Mouse (Mus musculus) limb, embryonic 10.5 days (tissue): ENCODE measurements around the gene Nkain2. TPM values are rescaled to one million over a fixed set of nuclear protein-coding genes. Genes with fewer than 3 reads are reported as not detected.

Experiments
- DNase-seq: peaks from one replicate; pipeline ENCODE4 v3.0.0-alpha.2; 2017; ENCODE audit warnings: low spot score
- H3K27ac ChIP-seq: fragments of 300-500 bp; sonication (generic); 2 replicates; pipeline ENCODE4 v1.5.1; 2016; ENCODE audit warnings: mild to moderate bottlenecking
- H3K27me3 ChIP-seq: fragments of 300-500 bp; sonication (generic); 2 replicates; pipeline ENCODE4 v1.6.1; 2016; ENCODE audit warnings: low read depth, mild to moderate bottlenecking; ENCODE audit not compliant: poor library complexity, severe bottlenecking
- H3K36me3 ChIP-seq: fragments of 300-500 bp; sonication (generic); 2 replicates; pipeline ENCODE4 v1.6.1; 2016; ENCODE audit warnings: mild to moderate bottlenecking, moderate library complexity
- H3K4me1 ChIP-seq: fragments of 300-500 bp; sonication (generic); 2 replicates; pipeline ENCODE4 v1.6.1; 2016
- H3K4me3 ChIP-seq: fragments of 300-500 bp; sonication (generic); 2 replicates; pipeline ENCODE4 v1.5.1; 2016; ENCODE audit warnings: mild to moderate bottlenecking, moderate library complexity
- H3K9me3 ChIP-seq: fragments of 300-500 bp; sonication (generic); replicated peaks from 2 replicates; pipeline ENCODE4 v1.6.1; 2016; ENCODE audit warnings: mild to moderate bottlenecking
- WGBS: fragments of 180-500 bp; shearing (Covaris S2); methylation state at CpG from one replicate; pipeline ENCODE4 v1.1.7; 2016; 5-methylcytosine and 5-hydroxymethylcytosine counted together
- polyA plus RNA-seq: library from polyadenylated mRNA; unstranded; fragments of >200 nt; fragmentation: Nextera tagmentation; extraction: Ambion mirVana; gene quantifications from 2 replicates; pipeline ENCODE4 v1.2.1, GENCODE M21; 2016

Nkain2 gene
- polyA plus RNA-seq, result 0.18 TPM in 1 of 2 replicates, not detected in the other

GRCm38 (mm10) chr10:32889652-32890506 lies at the start of gene Nkain2:
Nkain2 (minus strand) TSS chr10:32890462.
- DNase-seq, result peak; percentile 75
- peaks cover 10% of the 10 kb centered on the region; the same call in 1 of the 2 replicates for H3K4me1 ChIP-seq
- no peaks in the 10 kb centered on the region for H3K9me3 ChIP-seq
- peak within 1 kb of the TSS; percentile 76 for H3K4me3 ChIP-seq
- H3K36me3 ChIP-seq, result no peaks in the 10 kb centered on the region
- WGBS, result under 1% methylated on average over 78 of the region's 81 CpGs
- H3K27me3 ChIP-seq, result peaks cover 29% of the 10 kb centered on the region
- H3K27ac ChIP-seq, result peak within 1 kb of the TSS; percentile 76

- no peak for DNase-seq
- no peaks in the 10 kb centered on the region for H3K27me3 ChIP-seq
- 92% methylated on average over 3 of the region's 3 CpGs for WGBS
- H3K9me3 ChIP-seq, result no peaks in the 10 kb centered on the region
- no peak overlapping the region for H3K27ac ChIP-seq
- no peaks in the 10 kb centered on the region for H3K36me3 ChIP-seq
- no peaks in the 10 kb centered on the region for H3K4me1 ChIP-seq
- H3K4me3 ChIP-seq, result no peak overlapping the region
These were observed 49.6 kb upstream of the Nkain2 start for GRCm38 (mm10) chr10:32939853-32940252.

- H3K27ac ChIP-seq, result no peak overlapping the region
- peaks cover 5% of the 10 kb centered on the region; the same call in 1 of the 2 replicates for H3K4me1 ChIP-seq
- H3K27me3 ChIP-seq, result peaks cover 5% of the 10 kb centered on the region
- no peaks in the 10 kb centered on the region for H3K36me3 ChIP-seq
- DNase-seq, result no peak
- H3K9me3 ChIP-seq, result no peaks in the 10 kb centered on the region
- H3K4me3 ChIP-seq, result no peak overlapping the region
These were observed 4.8 kb upstream of the Nkain2 start for GRCm38 (mm10) chr10:32895093-32895492.

GRCm38 (mm10) chr10:32890507-32891131 lies 357 bp upstream of the Nkain2 start:
- H3K4me3 ChIP-seq, result peak overlapping the region; percentile 76
- H3K9me3 ChIP-seq, result no peaks in the 10 kb centered on the region
- no peaks in the 10 kb centered on the region for H3K36me3 ChIP-seq
- 5% methylated on average over 13 of the region's 13 CpGs for WGBS
- peak; percentile 50 for DNase-seq
- H3K27me3 ChIP-seq, result peaks cover 29% of the 10 kb centered on the region
- H3K27ac ChIP-seq, result no peak overlapping the region
- H3K4me1 ChIP-seq, result peaks cover 10% of the 10 kb centered on the region; the same call in 1 of the 2 replicates

- no peak for DNase-seq
- no peaks in the 10 kb centered on the region for H3K4me1 ChIP-seq
- H3K9me3 ChIP-seq, result no peaks in the 10 kb centered on the region
- no peak overlapping the region for H3K27ac ChIP-seq
- no peak overlapping the region for H3K4me3 ChIP-seq
- WGBS, result 85% methylated on average over 6 of the region's 6 CpGs
- no peaks in the 10 kb centered on the region for H3K36me3 ChIP-seq
- H3K27me3 ChIP-seq, result no peaks in the 10 kb centered on the region
These were observed 8.3 kb downstream of the Nkain2 start for GRCm38 (mm10) chr10:32881977-32882376.

- H3K36me3 ChIP-seq, result no peaks in the 10 kb centered on the region
- H3K4me1 ChIP-seq, result no peaks in the 10 kb centered on the region
- no peaks in the 10 kb centered on the region for H3K9me3 ChIP-seq
- no peaks in the 10 kb centered on the region for H3K27me3 ChIP-seq
- WGBS, result 77% methylated on average over 1 of the region's 1 CpGs
- no peak for DNase-seq
- no peak overlapping the region for H3K4me3 ChIP-seq
- H3K27ac ChIP-seq, result no peak overlapping the region
These were observed 19.4 kb downstream of the Nkain2 start for GRCm38 (mm10) chr10:32870691-32871406.

GRCm38 (mm10) chr10:32869541-32869940 lies 20.7 kb downstream of the Nkain2 start:
- H3K27me3 ChIP-seq, result no peaks in the 10 kb centered on the region
- no peak overlapping the region for H3K4me3 ChIP-seq
- 55% methylated on average over 1 of the region's 1 CpGs for WGBS
- H3K36me3 ChIP-seq, result no peaks in the 10 kb centered on the region
- H3K27ac ChIP-seq, result no peak overlapping the region
- no peaks in the 10 kb centered on the region for H3K4me1 ChIP-seq
- no peaks in the 10 kb centered on the region for H3K9me3 ChIP-seq
- DNase-seq, result no peak

- WGBS, result 87% methylated on average over 4 of the region's 4 CpGs
- no peak overlapping the region for H3K4me3 ChIP-seq
These were observed 74.9 kb downstream of the Nkain2 start for GRCm38 (mm10) chr10:32815210-32815883.

GRCm38 (mm10) chr10:32796215-32796614 lies 94.0 kb downstream of the Nkain2 start:
- DNase-seq, result no peak
- WGBS, result 87% methylated on average over 2 of the region's 2 CpGs

More at GRCm38 (mm10) chr10:32815210-32815883, 74.9 kb downstream of the Nkain2 start:
- H3K9me3 ChIP-seq, result no peaks in the 10 kb centered on the region
- no peaks in the 10 kb centered on the region for H3K36me3 ChIP-seq
- H3K27ac ChIP-seq, result no peak overlapping the region
- H3K27me3 ChIP-seq, result no peaks in the 10 kb centered on the region
- no peaks in the 10 kb centered on the region for H3K4me1 ChIP-seq
- DNase-seq, result no peak

GRCm38 (mm10) chr10:32790541-32790940 lies 99.7 kb downstream of the Nkain2 start:
- Histone ChIP-seq H3K4me3 (no peak overlapping the region), H3K36me3 (no peaks in the 10 kb centered on the region), H3K4me1 (no peaks in the 10 kb centered on the region), H3K27me3 (no peaks in the 10 kb centered on the region), H3K27ac (no peak overlapping the region), H3K9me3 (no peaks in the 10 kb centered on the region)
- DNase-seq, result no peak

More at GRCm38 (mm10) chr10:32796215-32796614, 94.0 kb downstream of the Nkain2 start:
- Histone ChIP-seq H3K27me3 (no peaks in the 10 kb centered on the region), H3K4me1 (no peaks in the 10 kb centered on the region), H3K4me3 (no peak overlapping the region), H3K27ac (no peak overlapping the region), H3K9me3 (no peaks in the 10 kb centered on the region), H3K36me3 (no peaks in the 10 kb centered on the region)

- no peaks in the 10 kb centered on the region for H3K9me3 ChIP-seq
- no peaks in the 10 kb centered on the region for H3K36me3 ChIP-seq
- DNase-seq, result no peak
- no peak overlapping the region for H3K27ac ChIP-seq
- no peak overlapping the region for H3K4me3 ChIP-seq
- 74% methylated on average over 3 of the region's 3 CpGs for WGBS
- no peaks in the 10 kb centered on the region for H3K4me1 ChIP-seq
- no peaks in the 10 kb centered on the region for H3K27me3 ChIP-seq
These were observed 107.4 kb downstream of the Nkain2 start for GRCm38 (mm10) chr10:32782732-32783359.

GRCm38 (mm10) chr10:32738989-32739388 lies 151.3 kb downstream of the Nkain2 start:
- no peak for DNase-seq
- H3K4me3 ChIP-seq, result no peak overlapping the region
- no peaks in the 10 kb centered on the region for H3K27me3 ChIP-seq
- no peaks in the 10 kb centered on the region for H3K36me3 ChIP-seq
- 88% methylated on average over 2 of the region's 2 CpGs for WGBS
- no peak overlapping the region for H3K27ac ChIP-seq
- no peaks in the 10 kb centered on the region for H3K4me1 ChIP-seq
- H3K9me3 ChIP-seq, result no peaks in the 10 kb centered on the region
